Mouse (Mus musculus) thymus, adult 2 months (tissue): ENCODE results near the gene Lxn.

Experiments used
- CTCF ChIP-seq: fragments of 200-500 bp; IDR thresholded peaks from 2 replicates; pipeline ENCODE4 v1.5.1; 2012; ENCODE audit warnings: mild to moderate bottlenecking, control low read depth, low read length, moderate library complexity, borderline replicate concordance; ENCODE audit not compliant: control insufficient read depth, poor library complexity, insufficient read depth; ENCODE audit errors: extremely low read depth
- POLR2A ChIP-seq: fragments of 200-500 bp; IDR thresholded peaks from 2 replicates; pipeline ENCODE4 v1.6.1; 2012; ENCODE audit warnings: mild to moderate bottlenecking, low read length, control low read depth, moderate library complexity; ENCODE audit not compliant: control insufficient read depth, poor library complexity, insufficient read depth; ENCODE audit errors: extremely low read depth

DNA sequence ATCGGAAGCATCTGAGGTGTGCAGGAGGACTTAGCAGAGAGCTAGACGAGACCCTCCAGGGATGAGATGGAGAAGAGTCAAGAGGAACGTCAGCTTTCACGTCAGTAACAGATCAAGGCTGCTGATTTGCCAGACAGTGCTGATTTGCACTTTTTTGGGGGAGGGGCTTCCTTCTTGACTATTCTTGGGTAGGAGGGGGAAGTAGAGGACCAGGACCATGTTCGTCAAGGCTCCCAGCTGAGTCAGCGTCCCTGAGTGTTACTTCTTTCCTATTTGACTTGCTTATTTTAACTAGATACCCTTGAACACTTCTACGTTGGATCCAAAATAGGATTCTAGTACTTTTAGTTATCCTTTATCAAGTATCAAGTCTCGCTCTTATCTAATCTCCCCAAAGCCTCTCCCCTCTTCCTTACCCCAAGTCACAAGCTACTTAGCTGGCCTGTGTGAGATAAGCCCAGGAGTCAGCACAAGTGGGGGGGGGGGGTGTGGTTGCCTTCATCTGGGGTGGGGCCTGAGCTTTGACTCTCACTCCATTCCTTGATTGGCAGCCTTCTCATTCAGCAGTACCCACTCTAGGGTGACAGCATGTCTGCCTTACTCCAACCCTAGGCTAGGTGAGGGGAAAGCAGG, 35.2 kb upstream of the Lxn start:
- TF ChIP-seq CTCF (no peak), POLR2A (no peak)
